Mouse (Mus musculus) midbrain, postnatal 0 days (tissue): Measurements from ENCODE around the gene Pvalb. TPM values are rescaled to one million over a fixed set of nuclear protein-coding genes. Genes with fewer than 3 reads are reported as not detected.

Experiments used
- ATAC-seq: fragments of 200-750 bp; cut with Nextera tagmentation; 2 replicates; pipeline ENCODE4 v1.8.0; 2017; ENCODE audit warnings: moderate number of reproducible peaks, mild to moderate bottlenecking, moderate TSS enrichment, moderate library complexity; ENCODE audit not compliant: low FRiP score
- DNase-seq: peaks from one replicate; pipeline ENCODE4 v3.0.0-alpha.2; 2015; ENCODE audit warnings: low spot score
- H3K27ac ChIP-seq: fragments of 300-500 bp; sonication (generic); 2 replicates; pipeline ENCODE4 v1.5.1; 2014; ENCODE audit warnings: low read depth, mild to moderate bottlenecking, low read length, mixed read lengths
- H3K27me3 ChIP-seq: fragments of 300-500 bp; sonication (generic); 2 replicates; pipeline ENCODE4 v1.6.1; 2014; ENCODE audit warnings: low read length, control low read depth, mixed read lengths; ENCODE audit not compliant: insufficient read depth
- H3K36me3 ChIP-seq: fragments of 300-500 bp; sonication (generic); 2 replicates; pipeline ENCODE4 v1.6.1; 2014; ENCODE audit warnings: low read length, control low read depth, mixed read lengths; ENCODE audit not compliant: insufficient read depth
- H3K4me1 ChIP-seq: fragments of 300-500 bp; sonication (generic); 2 replicates; pipeline ENCODE4 v1.6.1; 2014; ENCODE audit warnings: mild to moderate bottlenecking, control low read depth, antibody characterized with exemption, low read length, mixed read lengths; ENCODE audit not compliant: insufficient read depth
- H3K4me2 ChIP-seq: fragments of 300-500 bp; sonication (generic); 2 replicates; pipeline ENCODE4 v1.6.1; 2014; ENCODE audit warnings: low read depth, mild to moderate bottlenecking, low read length, mixed read lengths; ENCODE audit not compliant: poor library complexity, severe bottlenecking
- H3K4me3 ChIP-seq: fragments of 300-500 bp; sonication (generic); 2 replicates; pipeline ENCODE4 v1.5.1; 2014; ENCODE audit warnings: low read depth, mild to moderate bottlenecking, low read length, moderate library complexity
- H3K9ac ChIP-seq: fragments of 300-500 bp; sonication (generic); replicated peaks from 2 replicates; pipeline ENCODE4 v1.6.1; 2014; ENCODE audit warnings: mild to moderate bottlenecking, low read length, moderate library complexity, mixed read lengths; ENCODE audit not compliant: poor library complexity, severe bottlenecking
- H3K9me3 ChIP-seq: fragments of 300-500 bp; sonication (generic); 2 replicates; pipeline ENCODE4 v1.6.1; 2016; ENCODE audit warnings: low read length, control low read depth
- CTCF ChIP-seq: IDR thresholded peaks from 2 replicates; pipeline ENCODE4 v1.5.1; 2016; ENCODE audit warnings: antibody characterized with exemption, mild to moderate bottlenecking
- WGBS: fragments of 180-500 bp; shearing (Covaris S2); extraction: QIAGEN DNeasy Blood & Tissue Kit; methylation state at CpG from one replicate; pipeline ENCODE4 v1.1.7; 2014; 5-methylcytosine and 5-hydroxymethylcytosine counted together
- polyA plus RNA-seq: library from polyadenylated mRNA; unstranded; fragments of >200 nt; fragmentation: Nextera tagmentation; extraction: Ambion mirVana; gene quantifications from 2 replicates; pipeline ENCODE4 v1.2.1, GENCODE M21; 2015
- total RNA-seq: library from RNA; depleted of rRNA; stranded (reverse); fragments of >200 nt; gene quantifications from 2 replicates; pipeline ENCODE4 v1.2.3, GENCODE M21; 2014

The Pvalb gene
- total and polyA plus RNA-seq, 2 experiments from 2014 or later = 1.9 to 3.6 TPM

DNA sequence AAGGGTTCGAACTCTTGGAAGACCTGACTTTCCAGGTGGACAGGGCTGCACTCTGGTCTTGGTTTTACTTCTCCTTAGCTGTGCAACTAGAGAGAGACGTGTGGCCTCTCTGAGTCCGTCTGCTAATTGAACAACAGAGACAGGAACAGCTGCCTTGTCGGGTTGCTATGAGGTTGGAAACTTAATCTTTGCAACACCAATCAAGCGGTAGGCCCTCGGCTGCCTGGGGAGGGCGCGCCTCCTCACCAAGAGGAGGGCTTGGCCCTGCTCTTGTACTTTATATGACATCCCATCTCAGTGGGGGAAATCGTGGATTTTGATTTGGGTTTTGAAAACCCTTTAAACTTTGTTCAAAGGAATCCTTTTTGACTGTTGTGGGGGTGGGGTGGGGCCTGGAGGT, 44.3 kb downstream of the Pvalb start:
- H3K9me3 ChIP-seq = no peaks in the 10 kb centered on the region
- TF ChIP-seq CTCF = no peak

DNA sequence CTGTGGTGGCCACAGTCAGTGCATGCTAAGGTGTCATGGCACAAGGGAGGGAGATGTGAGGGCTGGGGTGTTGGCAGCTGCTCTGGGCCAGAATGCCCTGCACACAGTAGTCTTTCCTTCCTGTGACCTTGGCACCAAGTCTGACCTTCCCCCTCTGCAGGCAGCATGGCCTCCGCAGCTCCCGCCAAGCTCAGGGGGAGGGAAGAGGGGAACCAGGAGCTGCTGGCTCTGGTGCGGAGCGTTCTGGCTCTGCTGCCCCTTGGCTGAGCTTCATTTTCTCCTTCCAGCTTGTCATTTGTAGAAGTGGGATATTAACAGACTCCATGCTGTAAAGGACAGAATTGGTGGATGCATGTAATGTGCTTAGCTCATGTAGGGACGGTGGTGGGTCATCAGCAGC, 47.9 kb downstream of the Pvalb start:
- Histone ChIP-seq H3K4me1 (no peaks in the 10 kb centered on the region), H3K4me3 (no peak overlapping the region), H3K27ac (no peak overlapping the region), H3K27me3 (no peaks in the 10 kb centered on the region), H3K36me3 (0 out of 2 replicates have a peak, but pooled peaks cover 3% of the 10 kb centered on the region), H3K4me2 (no peak overlapping the region), H3K9ac (no peak overlapping the region), H3K9me3 (no peaks in the 10 kb centered on the region)
- 89% methylated on average over 5 of the region's 5 CpGs for whole genome bisulfite sequencing
- TF ChIP-seq CTCF = no peak
- ATAC-seq (no peak), DNase-seq (no peak)

More for the DNA sequence above, 44.3 kb downstream of the Pvalb start:
- 84% methylated on average over 9 of the region's 9 CpGs for WGBS
- no peak overlapping the region for H3K4me3 ChIP-seq
- peaks cover 7% of the 10 kb centered on the region; the same call in 1 of the 2 replicates for H3K36me3 ChIP-seq
- H3K9ac ChIP-seq = no peak overlapping the region
- H3K27me3 ChIP-seq = no peaks in the 10 kb centered on the region
- no peaks in the 10 kb centered on the region for H3K4me1 ChIP-seq
- H3K27ac ChIP-seq = no peak overlapping the region
- ATAC-seq (no peak), DNase-seq (no peak)
- no peak overlapping the region for H3K4me2 ChIP-seq

DNA sequence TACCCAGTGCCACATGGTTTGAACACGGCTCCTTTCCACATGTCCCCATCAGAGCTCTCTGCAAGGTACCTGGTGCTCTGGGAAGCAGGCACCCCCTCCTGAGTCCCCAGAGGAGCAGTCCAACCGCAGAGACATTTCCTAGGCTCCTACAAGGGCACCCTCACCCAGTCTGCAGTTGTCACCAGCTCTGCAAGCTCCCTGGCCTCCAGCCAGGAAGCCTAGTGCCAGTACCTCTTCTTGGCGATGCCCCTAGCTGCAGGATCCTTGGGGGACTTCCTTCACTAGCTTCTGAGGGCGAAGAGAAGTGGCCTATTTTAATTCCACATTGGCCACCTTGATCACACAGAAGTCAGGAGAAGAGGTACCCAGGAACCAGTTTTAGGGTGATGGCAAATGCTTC, 48.4 kb downstream of the Pvalb start:
- TF ChIP-seq CTCF = no peak
- Histone ChIP-seq H3K4me2 (no peak overlapping the region), H3K27ac (no peak overlapping the region), H3K36me3 (0 out of 2 replicates have a peak, but pooled peaks cover 3% of the 10 kb centered on the region), H3K9me3 (no peaks in the 10 kb centered on the region), H3K27me3 (no peaks in the 10 kb centered on the region), H3K4me1 (no peaks in the 10 kb centered on the region), H3K4me3 (no peak overlapping the region), H3K9ac (no peak overlapping the region)
- no peak for ATAC-seq
- 68% methylated on average over 4 of the region's 4 CpGs for WGBS
- no peak for DNase-seq

DNA sequence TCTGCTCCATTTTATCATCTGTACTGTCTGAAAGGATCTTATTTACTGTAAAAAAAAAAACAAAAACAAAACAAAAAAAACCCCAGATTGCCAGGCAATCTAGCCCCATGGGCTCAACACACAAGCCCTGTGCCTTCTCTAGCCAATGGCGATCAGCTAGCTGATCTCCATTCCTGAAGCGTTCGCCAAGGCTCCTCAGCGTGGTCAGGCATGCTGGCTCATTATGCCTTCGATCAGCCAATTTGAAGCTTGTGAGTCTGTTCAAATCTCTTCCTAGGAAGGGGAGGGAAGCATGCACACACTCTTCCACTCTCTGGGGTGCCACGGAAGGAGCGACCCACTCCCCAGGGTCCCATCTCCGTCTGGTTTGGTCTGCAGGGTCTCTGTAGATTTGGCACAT, 48.9 kb downstream of the Pvalb start:
- H3K27me3 ChIP-seq = no peaks in the 10 kb centered on the region
- no peak for TF ChIP-seq CTCF
- H3K9ac ChIP-seq = no peak overlapping the region
- H3K9me3 ChIP-seq = no peaks in the 10 kb centered on the region
- H3K36me3 ChIP-seq = 0 out of 2 replicates have a peak, but pooled peaks cover 3% of the 10 kb centered on the region
- H3K4me2 ChIP-seq = no peak overlapping the region
- no peak overlapping the region for H3K27ac ChIP-seq
- H3K4me1 ChIP-seq = no peaks in the 10 kb centered on the region
- H3K4me3 ChIP-seq = no peak overlapping the region
- DNase-seq (no peak), ATAC-seq (no peak)
- WGBS = 70% methylated on average over 8 of the region's 8 CpGs

DNA sequence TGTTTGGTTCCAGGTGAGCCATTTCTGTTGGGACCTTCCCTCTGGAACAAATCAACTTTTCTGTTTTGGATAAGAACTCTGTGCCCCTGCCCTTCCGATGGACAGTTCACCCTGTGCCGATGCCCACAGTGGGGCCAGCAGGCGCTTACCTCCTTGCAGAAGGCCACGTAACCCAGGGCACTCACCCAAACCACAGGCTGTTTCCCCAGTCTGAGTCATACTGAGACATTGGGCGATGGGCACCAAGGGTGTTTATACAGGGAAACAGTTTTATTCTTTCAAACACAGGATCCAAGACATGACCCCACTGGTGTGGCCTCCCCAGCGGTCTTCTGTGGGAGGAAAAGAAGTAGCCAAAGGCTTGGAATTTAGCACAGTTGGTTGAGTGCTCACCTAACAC, 50.8 kb downstream of the Pvalb start:
- Histone ChIP-seq H3K4me2 (no peak overlapping the region), H3K36me3 (0 out of 2 replicates have a peak, but pooled peaks cover 3% of the 10 kb centered on the region), H3K27me3 (no peaks in the 10 kb centered on the region), H3K9me3 (no peaks in the 10 kb centered on the region), H3K4me1 (no peaks in the 10 kb centered on the region), H3K9ac (no peak overlapping the region), H3K27ac (no peak overlapping the region), H3K4me3 (no peak overlapping the region)
- ATAC-seq = no peak
- TF ChIP-seq CTCF = no peak
- WGBS = 94% methylated on average over 6 of the region's 6 CpGs
- DNase-seq = no peak

DNA sequence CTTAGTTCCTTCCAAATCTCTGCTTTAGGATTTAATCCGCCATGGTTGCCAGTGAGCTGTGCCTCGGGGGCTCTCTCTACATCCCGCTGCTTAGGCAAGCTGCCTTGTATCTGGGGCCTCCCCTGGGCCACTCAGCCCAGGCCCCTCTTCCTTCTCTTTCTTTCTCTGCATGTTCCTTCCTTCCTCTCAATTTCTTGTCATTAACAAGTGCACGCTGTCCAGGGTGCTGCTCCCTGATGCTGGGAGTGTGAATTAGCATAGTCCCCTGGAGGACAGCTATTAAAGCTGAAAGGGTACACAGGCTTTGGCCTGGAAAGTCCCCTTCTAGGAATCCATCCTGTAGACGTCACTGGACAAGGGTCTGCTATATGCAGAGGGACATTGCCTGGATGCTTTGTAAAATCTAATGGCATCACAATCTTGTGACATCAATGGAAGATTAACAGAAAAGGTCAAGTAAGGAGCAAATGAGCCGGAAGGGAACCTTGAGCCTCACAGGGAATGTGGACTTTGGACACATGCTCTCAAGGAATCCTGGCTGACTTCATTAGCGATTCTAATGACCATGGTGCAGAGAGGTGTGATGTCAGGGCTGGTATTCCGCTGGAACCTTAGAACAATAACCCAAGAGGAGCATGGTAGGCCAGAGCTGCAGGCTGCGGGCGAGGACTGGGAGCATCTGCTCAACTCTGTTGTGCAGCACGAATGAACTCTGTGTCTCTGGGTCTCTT, 53.0 kb downstream of the Pvalb start:
- Histone ChIP-seq H3K27ac (no peak overlapping the region), H3K9me3 (no peaks in the 10 kb centered on the region), H3K4me1 (no peaks in the 10 kb centered on the region), H3K27me3 (no peaks in the 10 kb centered on the region), H3K4me3 (no peak overlapping the region), H3K36me3 (0 out of 2 replicates have a peak, but pooled peaks cover 2% of the 10 kb centered on the region), H3K4me2 (no peak overlapping the region), H3K9ac (no peak overlapping the region)
- no peak for DNase-seq
- TF ChIP-seq CTCF = no peak
- no peak for ATAC-seq
- WGBS = 44% methylated on average over 11 of the region's 11 CpGs
